Mouse (Mus musculus): ENCODE measurements around the gene Gm43191. TPM values are rescaled to one million over a fixed set of nuclear protein-coding genes. Genes with fewer than 3 reads are reported as not detected.
A peak's percentile ranks its signal among the peaks of the same experiment; 100 is the strongest.

Gm43191 gene
- total and polyA plus RNA-seq, 3 experiments = 0.39 TPM; not detected in 2

DNA sequence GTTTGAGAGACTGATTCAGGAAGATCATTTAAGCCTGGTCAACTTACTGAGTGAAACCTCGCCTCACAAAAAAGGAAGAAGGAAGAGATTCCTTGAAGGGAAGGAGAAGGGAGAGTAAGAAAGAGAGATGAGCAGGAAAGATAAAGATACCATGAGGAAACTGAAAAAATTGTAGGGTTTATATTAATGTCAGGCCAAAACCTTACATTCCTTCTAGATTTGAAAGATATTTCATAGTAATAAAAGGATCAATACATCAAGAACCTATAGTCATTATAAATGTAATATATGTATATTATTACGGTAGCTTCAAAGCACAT lies 14.6 kb upstream of the Gm43191 start:
- DNase-seq (ENCODE audit: low read depth, low spot score) = no peak
- H3K4me3 ChIP-seq (ENCODE audit: control insufficient read depth in 1 of 2, insufficient read depth in 1 of 2, low read depth in 2 of 2, low read length in 2 of 2) = no peak overlapping the region
- peaks cover 15% of the 10 kb centered on the region for H3K79me2 ChIP-seq (ENCODE audit: control insufficient read depth, insufficient read depth, low read length, poor library complexity)
- TF ChIP-seq GATA1 (IDR thresholded peaks at IDR 0.05; ENCODE audit: low read depth, low read length) (peak; percentile 79), MYC (IDR thresholded peaks at IDR 0.05; ENCODE audit: low read depth, low read length) (no peak)
- peaks cover 0 to 35% of the 10 kb centered on the region in 2 experiments for H3K36me3 ChIP-seq (ENCODE audit: control insufficient read depth in 1 of 2, insufficient read depth in 2 of 2, low read length in 2 of 2)
- peaks cover 21 to 31% of the 10 kb centered on the region in 2 experiments for H3K4me1 ChIP-seq (ENCODE audit: control insufficient read depth in 1 of 2, insufficient read depth in 2 of 2, low read length in 2 of 2)
- H3K27ac ChIP-seq (ENCODE audit: control insufficient read depth, low read depth, low read length) = 0 out of 2 replicates have a peak overlapping the region, but pooled peaks have one; percentile 21
- no peaks in the 10 kb centered on the region for H3K27me3 ChIP-seq (ENCODE audit: control insufficient read depth in 1 of 2, insufficient read depth in 2 of 2, low read length in 2 of 2)
- H3K9me3 ChIP-seq (replicated peaks; ENCODE audit: insufficient read depth, low read length) = no peaks in the 10 kb centered on the region
- H3K9ac ChIP-seq (ENCODE audit: control insufficient read depth, low read depth, low read length, poor library complexity, severe bottlenecking) = no peak overlapping the region

DNA sequence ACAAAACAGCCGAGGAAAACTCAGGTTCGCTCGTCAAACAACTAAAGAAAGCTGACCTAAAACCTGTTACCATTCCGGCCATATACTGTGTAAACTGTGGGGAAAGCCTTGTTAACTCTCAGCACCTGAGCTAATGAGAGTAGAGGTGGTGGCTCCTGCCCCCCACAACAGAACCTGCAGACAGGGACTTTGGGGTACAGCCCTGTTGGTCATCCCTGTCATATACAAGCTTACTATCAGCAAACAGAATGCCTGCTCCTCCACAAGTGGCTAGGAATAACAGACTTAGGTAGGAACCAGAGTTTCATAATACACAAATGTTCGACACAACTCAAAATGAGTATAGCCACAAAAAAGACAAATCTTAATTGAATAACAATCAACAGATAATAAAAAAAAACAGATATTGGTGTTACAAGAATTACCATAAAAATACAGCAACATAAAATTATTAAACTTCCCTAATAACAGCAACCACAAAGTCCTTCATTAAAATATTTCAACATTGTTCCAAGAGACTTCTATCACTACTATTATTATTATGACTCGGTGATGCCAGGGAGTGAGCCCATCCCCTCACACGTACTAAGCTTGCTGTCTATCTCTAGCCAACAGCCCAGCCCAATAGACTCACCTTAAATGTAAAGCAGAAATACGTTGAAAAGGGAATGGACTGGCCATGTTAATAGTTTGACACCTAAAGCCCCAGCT lies 14.1 kb upstream of the Gm43191 start:
- Histone ChIP-seq H3K27ac (ENCODE audit: control insufficient read depth, low read depth, low read length) (peak overlapping the region; percentile 44), H3K27me3 (ENCODE audit: control insufficient read depth in 1 of 2, insufficient read depth in 2 of 2, low read length in 2 of 2) (no peaks in the 10 kb centered on the region), H3K36me3 (ENCODE audit: control insufficient read depth in 1 of 2, insufficient read depth in 2 of 2, low read length in 2 of 2) (peaks cover 0 to 35% of the 10 kb centered on the region in 2 experiments), H3K4me1 (ENCODE audit: control insufficient read depth in 1 of 2, insufficient read depth in 2 of 2, low read length in 2 of 2) (peaks cover 21 to 31% of the 10 kb centered on the region in 2 experiments), H3K9me3 (replicated peaks; ENCODE audit: insufficient read depth, low read length) (no peaks in the 10 kb centered on the region), H3K9ac (ENCODE audit: control insufficient read depth, low read depth, low read length, poor library complexity, severe bottlenecking) (no peak overlapping the region), H3K4me3 (ENCODE audit: control insufficient read depth in 1 of 2, insufficient read depth in 1 of 2, low read depth in 2 of 2, low read length in 2 of 2) (no peak overlapping the region), H3K79me2 (ENCODE audit: control insufficient read depth, insufficient read depth, low read length, poor library complexity) (peaks cover 15% of the 10 kb centered on the region)
- TF ChIP-seq POLR2AphosphoS5 (IDR thresholded peaks at IDR 0.05; ENCODE audit: borderline replicate concordance, low read depth, low read length) (no peak), UBTF (IDR thresholded peaks at IDR 0.05; ENCODE audit: borderline replicate concordance, insufficient read depth, low read depth, low read length) (no peak), HCFC1 (IDR thresholded peaks at IDR 0.05; ENCODE audit: low read depth, low read length) (no peak), ZC3H11A (IDR thresholded peaks at IDR 0.05; ENCODE audit: low read depth, low read length) (no peak), SIN3A (IDR thresholded peaks at IDR 0.05; ENCODE audit: low read length) (no peak), NELFE (IDR thresholded peaks at IDR 0.05; ENCODE audit: low read depth, low read length) (no peak), CTCF (IDR thresholded peaks at IDR 0.05 in 2 of 3, conservative IDR thresholded peaks at IDR 0.05 in 1 of 3; ENCODE audit: control insufficient read depth in 1 of 3, insufficient read depth in 1 of 3, low read depth in 2 of 3, low read length in 3 of 3, poor library complexity in 1 of 3, severe bottlenecking in 1 of 3) (no peak), KAT2A (conservative IDR thresholded peaks at IDR 0.05; ENCODE audit: low read depth, low read length) (no peak), MYB (IDR thresholded peaks at IDR 0.05; ENCODE audit: low read depth, low read length) (no peak), ZKSCAN1 (IDR thresholded peaks at IDR 0.05; ENCODE audit: low read depth, low read length) (no peak), MEF2A (IDR thresholded peaks at IDR 0.05; ENCODE audit: extremely low read depth, insufficient replicate concordance, low read depth, low read length, poor library complexity, severe bottlenecking) (no peak), RCOR1 (IDR thresholded peaks at IDR 0.05; ENCODE audit: low read depth, low read length) (no peak), BHLHE40 (IDR thresholded peaks at IDR 0.05; ENCODE audit: borderline replicate concordance, low read depth, low read length) (no peak)
- DNase-seq (ENCODE audit: low read depth, low spot score) = peak; percentile 11

All from MEL (cell line).